Mouse (Mus musculus) lung, postnatal 0 days (tissue): ENCODE results near the gene C130079G13Rik. TPM values are rescaled to one million over a fixed set of nuclear protein-coding genes. Genes with fewer than 3 reads are reported as not detected.

Source experiments
- ATAC-seq: fragments of 200-750 bp; cut with Nextera tagmentation; 2 replicates; pipeline ENCODE4 v1.8.0; 2017; ENCODE audit warnings: moderate library complexity
- DNase-seq: peaks from one replicate; pipeline ENCODE4 v3.0.0-alpha.2; 2016; ENCODE audit warnings: low spot score
- H3K27ac ChIP-seq: fragments of 300-500 bp; sonication (generic); 2 replicates; pipeline ENCODE4 v1.5.1; 2014; ENCODE audit warnings: antibody characterized with exemption, mild to moderate bottlenecking, low read length, mixed read lengths
- H3K27me3 ChIP-seq: fragments of 300-500 bp; sonication (generic); replicated peaks from 2 replicates; pipeline ENCODE4 v1.6.1; 2014; ENCODE audit warnings: low read length, mixed read lengths; ENCODE audit not compliant: insufficient read depth
- H3K36me3 ChIP-seq: fragments of 300-500 bp; sonication (generic); 2 replicates; pipeline ENCODE4 v1.6.1; 2014; ENCODE audit warnings: low read length, mixed read lengths; ENCODE audit not compliant: insufficient read depth
- H3K4me1 ChIP-seq: fragments of 300-500 bp; sonication (generic); 2 replicates; pipeline ENCODE4 v1.6.1; 2014; ENCODE audit warnings: antibody characterized with exemption, low read depth, low read length, mixed read lengths; ENCODE audit not compliant: insufficient read depth
- H3K4me2 ChIP-seq: fragments of 300-500 bp; sonication (generic); replicated peaks from 2 replicates; pipeline ENCODE4 v1.6.1; 2014; ENCODE audit warnings: low read depth, mild to moderate bottlenecking, low read length, moderate library complexity, mixed read lengths
- H3K4me3 ChIP-seq: fragments of 300-500 bp; sonication (generic); 2 replicates; pipeline ENCODE4 v1.5.1; 2014; ENCODE audit warnings: low read depth, low read length
- H3K9ac ChIP-seq: fragments of 300-500 bp; sonication (generic); replicated peaks from 2 replicates; pipeline ENCODE4 v1.6.1; 2014; ENCODE audit warnings: low read depth, mild to moderate bottlenecking
- H3K9me3 ChIP-seq: fragments of 300-500 bp; sonication (generic); 2 replicates; pipeline ENCODE4 v1.6.1; 2016; ENCODE audit warnings: low read length, mixed read lengths
- CTCF ChIP-seq: IDR thresholded peaks from 2 replicates; pipeline ENCODE4 v1.5.1; 2016; ENCODE audit warnings: antibody characterized with exemption, mild to moderate bottlenecking
- EP300 ChIP-seq: IDR thresholded peaks from 2 replicates; pipeline ENCODE4 v1.6.1; 2016; ENCODE audit warnings: antibody characterized with exemption, mild to moderate bottlenecking, control low read depth
- WGBS: fragments of 180-500 bp; shearing (Covaris S2); extraction: QIAGEN DNeasy Blood & Tissue Kit; methylation state at CpG from one replicate; pipeline ENCODE4 v1.1.7; 2014; 5-methylcytosine and 5-hydroxymethylcytosine counted together
- polyA plus RNA-seq: library from polyadenylated mRNA; unstranded; fragments of >200 nt; fragmentation: Nextera tagmentation; extraction: Ambion mirVana; gene quantifications from 2 replicates; pipeline ENCODE4 v1.2.1, GENCODE M21; 2015

C130079G13Rik gene
- polyA plus RNA-seq, 1 experiment from 2014 or later: not detected

- H3K4me1 ChIP-seq: no peaks in the 10 kb centered on the region
- peak; percentile 37; the same call in 1 of the 2 replicates for ATAC-seq
- no peaks in the 10 kb centered on the region for H3K27me3 ChIP-seq
- H3K4me2 ChIP-seq: no peak overlapping the region
- DNase-seq: peak; percentile 44
- no peak overlapping the region for H3K9ac ChIP-seq
- no peaks in the 10 kb centered on the region for H3K9me3 ChIP-seq
- H3K27ac ChIP-seq: no peak overlapping the region
- WGBS: 72% methylated on average over 5 of the region's 5 CpGs
- H3K4me3 ChIP-seq: no peak overlapping the region
- TF ChIP-seq EP300: no peak
- no peak for TF ChIP-seq CTCF
- no peaks in the 10 kb centered on the region for H3K36me3 ChIP-seq
Measured at GRCm38 (mm10) chr3:59970891-59971290, 45.9 kb downstream of the C130079G13Rik start.

GRCm38 (mm10) chr3:59974591-59974990 is 49.6 kb downstream of the C130079G13Rik start:
- H3K4me2 ChIP-seq: no peak overlapping the region
- H3K4me3 ChIP-seq: no peak overlapping the region
- H3K4me1 ChIP-seq: no peaks in the 10 kb centered on the region
- H3K9me3 ChIP-seq: no peaks in the 10 kb centered on the region
- DNase-seq: no peak
- H3K27me3 ChIP-seq: no peaks in the 10 kb centered on the region
- no peaks in the 10 kb centered on the region for H3K36me3 ChIP-seq
- no peak for ATAC-seq
- H3K9ac ChIP-seq: no peak overlapping the region
- H3K27ac ChIP-seq: no peak overlapping the region
- TF ChIP-seq EP300: no peak
- TF ChIP-seq CTCF: no peak

Other genes starting within 250 kb of the C130079G13Rik start
- gene Gm5538, start 195.4 kb upstream of the C130079G13Rik start, polyA plus RNA-seq: not detected in 2 replicates
- gene Gm8298, start 64.2 kb upstream of the C130079G13Rik start, polyA plus RNA-seq: not detected in 2 replicates
- gene Aadacl2, start 81.5 kb downstream of the C130079G13Rik start, polyA plus RNA-seq: not detected in 2 replicates
- gene Aadac, start 100.5 kb downstream of the C130079G13Rik start, polyA plus RNA-seq: 0.14 and 0.25 TPM in 2 replicates
- gene Sucnr1, start 156.7 kb downstream of the C130079G13Rik start, polyA plus RNA-seq: not detected in 2 replicates